Mouse (Mus musculus) liver, embryonic 14.5 days (tissue): ENCODE measurements around the gene Rnf39.

Experiments used
- CTCF ChIP-seq: IDR thresholded peaks from 2 replicates; pipeline ENCODE4 v1.5.1; 2016; ENCODE audit warnings: antibody characterized with exemption, low read depth, control low read depth
- EP300 ChIP-seq: IDR thresholded peaks from 2 replicates; pipeline ENCODE4 v1.6.1; 2016; ENCODE audit warnings: antibody characterized with exemption, low read depth

- TF ChIP-seq CTCF: no peak
- TF ChIP-seq EP300: no peak
Observed at GRCm38 (mm10) chr17:36992336-36993104, 49.8 kb downstream of the Rnf39 start.
